Comparison of ENCODE assay signal across 7 mouse cellular contexts in genomic region chr10:127338930-127339682, GRCm38 (mm10). TPM values are rescaled to one million over a fixed set of nuclear protein-coding genes. Genes with fewer than 3 reads are reported as not detected.
DNase-seq lines count a peak whose midpoint lies in the region; ATAC-seq lines count a peak whose summit lies in the region.

No protein-coding gene starts in this region.

- no peaks in the 10 kb centered on the region for H3K9me3 ChIP-seq in intestine, embryonic 14.5 days (ENCODE audit: control insufficient read depth, low read length)
- H3K9me3 ChIP-seq in midbrain, embryonic 10.5 days (replicated peaks) = no peaks in the 10 kb centered on the region

- 0 out of 2 replicates have a peak, but pooled peaks cover 5% of the 10 kb centered on the region for H3K27me3 ChIP-seq in intestine, embryonic 14.5 days (replicated peaks; ENCODE audit: control insufficient read depth, insufficient read depth, low read length)
- H3K27me3 ChIP-seq in midbrain, embryonic 10.5 days (ENCODE audit: low read depth, poor library complexity, severe bottlenecking) = peaks cover 49% of the 10 kb centered on the region

- H3K27ac ChIP-seq in intestine, embryonic 14.5 days (ENCODE audit: low read depth) = peak overlapping the region; percentile 95
- peak overlapping the region; percentile 94 for H3K27ac ChIP-seq in midbrain, embryonic 10.5 days (replicated peaks)

- peak; percentile 89 for DNase-seq in adrenal gland, adult 2 months
- peak; percentile 93 for DNase-seq in embryo, embryonic 11 days
- peak; percentile 76 for DNase-seq in gastrocnemius, postnatal 25 days
- peak; percentile 91 for DNase-seq in intestine, embryonic 14.5 days (ENCODE audit: low spot score)
- peak; percentile 90 to 95 for DNase-seq in left cerebral cortex, postnatal 25 days (ENCODE audit: low spot score in 2 of 2)
- DNase-seq in midbrain, embryonic 10.5 days (ENCODE audit: low spot score) = peak; percentile 89
- DNase-seq in right cerebral cortex, postnatal 4 days = peak; percentile 79

- peaks cover 21% of the 10 kb centered on the region for H3K36me3 ChIP-seq in intestine, embryonic 14.5 days (ENCODE audit: control insufficient read depth, insufficient read depth, low read length)
- peaks cover 36% of the 10 kb centered on the region for H3K36me3 ChIP-seq in midbrain, embryonic 10.5 days

- H3K4me2 ChIP-seq in intestine, embryonic 14.5 days (ENCODE audit: low read length) = peak overlapping the region; percentile 88

- peak overlapping the region; percentile 66 for H3K9ac ChIP-seq in intestine, embryonic 14.5 days (ENCODE audit: low read length)

- peak overlapping the region; percentile 44 for H3K4me3 ChIP-seq in intestine, embryonic 14.5 days (ENCODE audit: low read depth, low read length)
- peak overlapping the region; percentile 64 for H3K4me3 ChIP-seq in midbrain, embryonic 10.5 days

- ATAC-seq in intestine, embryonic 14.5 days (replicated peaks; ENCODE audit: low FRiP score, low TSS enrichment, low read depth) = peak; percentile 68

- WGBS in intestine, embryonic 14.5 days = under 1% methylated on average over 31 of the region's 31 CpGs
- WGBS in midbrain, embryonic 10.5 days = under 1% methylated on average over 31 of the region's 31 CpGs

- intact Hi-C loops in left cerebral cortex, postnatal 25 days (cut with DNase I) = loop anchor here (2.0 kb wide), 1 partner anchor 198 kb away; no protein-coding TSS in a partner anchor

- peaks cover 3% of the 10 kb centered on the region; the same call in 1 of the 2 replicates for H3K4me1 ChIP-seq in intestine, embryonic 14.5 days (replicated peaks; ENCODE audit: control insufficient read depth, insufficient read depth, low read length)
- peaks cover 45% of the 10 kb centered on the region for H3K4me1 ChIP-seq in midbrain, embryonic 10.5 days

RNA-seq across cellular contexts. Expression of gene Gli1, which starts 2.7 kb away (rescaled TPM):
- 1 to 10 TPM; 2.6 to 5.0 TPM for total RNA-seq in adrenal gland, adult 2 months (2021)
- polyA plus RNA-seq in adrenal gland, adult 2 months (2012; rRNA removed) = 9.1 and 10.2 TPM in 2 replicates
- total RNA-seq in gastrocnemius, postnatal 25 days (2021) = 1 to 10 TPM in 1 of 2 experiments, under 1 TPM in 1; 0.74 to 1.5 TPM
- polyA plus RNA-seq in intestine, embryonic 14.5 days (2014; fragmentation: Nextera tagmentation; extraction: Ambion mirVana) = 12.6 and 15.1 TPM in 2 replicates
- 1 to 10 TPM; 2.2 to 2.3 TPM for total RNA-seq in left cerebral cortex, postnatal 25 days (2021)
- polyA plus RNA-seq in midbrain, embryonic 10.5 days (2016; fragmentation: Nextera tagmentation; extraction: Ambion mirVana) = 7.8 and 11.0 TPM in 2 replicates

RNA-seq across cellular contexts. Expression of gene Inhbe, which starts 15.1 kb away (rescaled TPM):
- total RNA-seq in adrenal gland, adult 2 months (2021) = not detected
- polyA plus RNA-seq in adrenal gland, adult 2 months (2012; rRNA removed) = 0.01 and 0.02 TPM in 2 replicates
- not detected for total RNA-seq in gastrocnemius, postnatal 25 days (2021)
- not detected in 2 replicates for polyA plus RNA-seq in intestine, embryonic 14.5 days (2014; fragmentation: Nextera tagmentation; extraction: Ambion mirVana)
- under 1 TPM; 0.11 to 0.18 TPM for total RNA-seq in left cerebral cortex, postnatal 25 days (2021)
- polyA plus RNA-seq in midbrain, embryonic 10.5 days (2016; fragmentation: Nextera tagmentation; extraction: Ambion mirVana) = 0.02 TPM in 1 of 2 replicates, not detected in the other

RNA-seq across cellular contexts. Expression of gene Arhgap9, which starts 17.3 kb away (rescaled TPM):
- 1 to 10 TPM; 1.9 to 2.7 TPM for total RNA-seq in adrenal gland, adult 2 months (2021)
- polyA plus RNA-seq in adrenal gland, adult 2 months (2012; rRNA removed) = 2.7 and 3.7 TPM in 2 replicates
- 1 to 10 TPM; 1.4 to 1.7 TPM for total RNA-seq in gastrocnemius, postnatal 25 days (2021)
- 4.2 and 4.4 TPM in 2 replicates for polyA plus RNA-seq in intestine, embryonic 14.5 days (2014; fragmentation: Nextera tagmentation; extraction: Ambion mirVana)
- 1 to 10 TPM in 1 of 2 experiments, under 1 TPM in 1; 0.99 to 1.1 TPM for total RNA-seq in left cerebral cortex, postnatal 25 days (2021)
- 1.1 and 1.3 TPM in 2 replicates for polyA plus RNA-seq in midbrain, embryonic 10.5 days (2016; fragmentation: Nextera tagmentation; extraction: Ambion mirVana)

RNA-seq across cellular contexts. Expression of gene Mars, which starts 27.5 kb away (rescaled TPM):
- 100 to 1,000 TPM; 106 to 128 TPM for total RNA-seq in adrenal gland, adult 2 months (2021)
- polyA plus RNA-seq in adrenal gland, adult 2 months (2012; rRNA removed) = 90.6 and 111 TPM in 2 replicates
- total RNA-seq in gastrocnemius, postnatal 25 days (2021) = 10 to 100 TPM; 48.3 to 53.5 TPM
- polyA plus RNA-seq in intestine, embryonic 14.5 days (2014; fragmentation: Nextera tagmentation; extraction: Ambion mirVana) = 123 and 124 TPM in 2 replicates
- total RNA-seq in left cerebral cortex, postnatal 25 days (2021) = 10 to 100 TPM; 56.0 to 57.1 TPM
- polyA plus RNA-seq in midbrain, embryonic 10.5 days (2016; fragmentation: Nextera tagmentation; extraction: Ambion mirVana) = 180 and 187 TPM in 2 replicates

RNA-seq across cellular contexts. Expression of gene Inhbc, which starts 31.1 kb away (rescaled TPM):
- total RNA-seq in adrenal gland, adult 2 months (2021) = under 1 TPM in 1 of 2 experiments, not detected in 1; 0.20 TPM
- 0.08 TPM in 1 of 2 replicates, not detected in the other for polyA plus RNA-seq in adrenal gland, adult 2 months (2012; rRNA removed)
- total RNA-seq in gastrocnemius, postnatal 25 days (2021) = not detected
- polyA plus RNA-seq in intestine, embryonic 14.5 days (2014; fragmentation: Nextera tagmentation; extraction: Ambion mirVana) = not detected in 2 replicates
- not detected for total RNA-seq in left cerebral cortex, postnatal 25 days (2021)
- not detected in 2 replicates for polyA plus RNA-seq in midbrain, embryonic 10.5 days (2016; fragmentation: Nextera tagmentation; extraction: Ambion mirVana)

Comparison
In these comparisons a context has a peak if more than half of its experiments do, and no peak if none do; other contexts are left out.
1. Peak in every context shown above with its lines: DNase-seq, ATAC-seq, H3K4me3 ChIP-seq and H3K27ac ChIP-seq.